Mouse (Mus musculus) thymus, postnatal 14 days (tissue): ENCODE results near the gene Dennd1b.

ENCODE experiments used
- DNase-seq: peaks from one replicate; pipeline ENCODE4 v3.0.0; 2021

Gene Dennd1b

GRCm38 (mm10) chr1:139206259-139206658, 243.0 kb downstream of the Dennd1b start:
- DNase-seq: no peak

GRCm38 (mm10) chr1:139209796-139210195, 246.6 kb downstream of the Dennd1b start:
- no peak for DNase-seq

GRCm38 (mm10) chr1:139210505-139210904, 247.3 kb downstream of the Dennd1b start:
- no peak for DNase-seq

- DNase-seq: no peak
These were observed 252.1 kb downstream of the Dennd1b start for GRCm38 (mm10) chr1:139215311-139215710.

GRCm38 (mm10) chr1:139223804-139224203, 260.6 kb downstream of the Dennd1b start:
- no peak for DNase-seq

- no peak for DNase-seq
These were observed 261.2 kb downstream of the Dennd1b start for GRCm38 (mm10) chr1:139224309-139224949.
